Mouse (Mus musculus) bone marrow, adult 2 months (tissue): ENCODE results near the gene Ankrd44. TPM values are rescaled to one million over a fixed set of nuclear protein-coding genes. Genes with fewer than 3 reads are reported as not detected.

Experiments used
- H3K27ac ChIP-seq: fragments of 200-500 bp; 2 replicates; pipeline ENCODE4 v1.5.1; 2012; ENCODE audit warnings: low read depth, mild to moderate bottlenecking, control low read depth, inconsistent platforms, low read length; ENCODE audit not compliant: control insufficient read depth, poor library complexity, insufficient read depth
- H3K4me1 ChIP-seq: fragments of 200-500 bp; 2 replicates; pipeline ENCODE4 v1.6.1; 2011; ENCODE audit warnings: low read length; ENCODE audit not compliant: control insufficient read depth, insufficient read depth
- H3K4me3 ChIP-seq: fragments of 200-500 bp; replicated peaks from 2 replicates; pipeline ENCODE3; 2011; ENCODE audit warnings: mild to moderate bottlenecking, low read depth, low read length, control low read depth; ENCODE audit not compliant: control insufficient read depth
- CTCF ChIP-seq: fragments of 200-500 bp; IDR thresholded peaks from 2 replicates; pipeline ENCODE4 v1.5.1; 2011; ENCODE audit warnings: low read length, control low read depth; ENCODE audit not compliant: control insufficient read depth, insufficient read depth
- POLR2A ChIP-seq: fragments of 200-500 bp; IDR thresholded peaks from 2 replicates; pipeline ENCODE4 v1.6.1; 2011; ENCODE audit warnings: low read depth, mild to moderate bottlenecking, control low read depth, low read length, borderline replicate concordance; ENCODE audit not compliant: control insufficient read depth
- WGBS: fragments of 180-500 bp; shearing (Covaris S2); methylation state at CpG from one replicate; pipeline ENCODE4 v1.1.7; 2018; 5-methylcytosine and 5-hydroxymethylcytosine counted together
- polyA plus RNA-seq: library from polyadenylated mRNA; stranded (reverse); fragments of >200 nt; gene quantifications from 2 replicates; pipeline ENCODE4 v1.2.4, GENCODE M21; 2011; ENCODE audit warnings: low replicate concordance; ENCODE audit not compliant: missing spikeins, insufficient read depth, insufficient read length

Gene Ankrd44
- polyA plus RNA-seq, 1 experiment, result 47.3 TPM

- no peak overlapping the region for H3K4me3 ChIP-seq
- TF ChIP-seq POLR2A, result no peak
- TF ChIP-seq CTCF, result no peak
- no peaks in the 10 kb centered on the region for H3K4me1 ChIP-seq
- no peak overlapping the region for H3K27ac ChIP-seq
- 71% methylated on average over 17 of the region's 17 CpGs for WGBS
Measured at GRCm38 (mm10) chr1:54734917-54735664, 191.1 kb downstream of the Ankrd44 start.

DNA sequence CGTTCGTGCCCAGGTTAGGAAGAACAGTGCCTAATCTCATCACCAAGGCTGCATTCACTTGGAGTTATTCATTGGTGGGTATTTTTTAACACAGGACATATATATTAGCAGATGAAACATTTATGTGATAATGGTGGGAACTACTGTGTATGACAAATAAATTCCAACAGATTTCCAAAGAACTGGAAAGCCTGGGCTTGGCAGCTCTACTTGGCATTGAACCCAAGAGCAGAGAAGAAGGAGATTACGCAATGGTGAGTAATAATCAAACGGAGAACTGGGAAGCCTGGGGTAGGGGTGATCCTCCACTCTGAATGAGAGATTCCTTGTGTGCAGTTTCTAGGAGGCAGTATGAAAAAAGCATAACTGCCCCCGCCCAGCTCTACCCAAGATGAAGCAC, 196.9 kb downstream of the Ankrd44 start:
- WGBS, result 80% methylated on average over 5 of the region's 5 CpGs
- no peak overlapping the region for H3K4me3 ChIP-seq
- no peaks in the 10 kb centered on the region for H3K4me1 ChIP-seq
- no peak overlapping the region for H3K27ac ChIP-seq
- TF ChIP-seq POLR2A (no peak), CTCF (no peak)

GRCm38 (mm10) chr1:54726555-54726954, 199.6 kb downstream of the Ankrd44 start:
- Histone ChIP-seq H3K27ac (no peak overlapping the region), H3K4me1 (no peaks in the 10 kb centered on the region), H3K4me3 (no peak overlapping the region)
- TF ChIP-seq CTCF (no peak), POLR2A (no peak)
- 73% methylated on average over 2 of the region's 2 CpGs for WGBS

DNA sequence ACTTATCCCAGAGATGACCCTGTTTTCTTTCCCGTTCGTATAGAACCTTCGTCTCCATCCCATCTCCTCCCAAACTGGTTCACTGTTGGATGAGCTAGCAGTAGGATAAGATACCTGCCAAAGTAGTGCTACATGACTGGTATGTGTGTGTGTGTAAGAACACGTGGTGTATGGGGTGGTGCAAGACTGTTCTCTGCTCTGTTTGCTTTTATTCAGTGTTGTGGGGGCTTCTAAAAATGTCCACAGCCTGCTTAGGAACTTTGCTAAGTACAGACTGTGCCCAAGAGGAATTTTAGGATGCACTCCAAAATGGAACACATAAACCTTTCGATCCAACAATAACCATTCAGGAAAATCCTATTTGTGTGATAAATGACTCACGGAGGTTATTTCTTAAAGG, 209.3 kb downstream of the Ankrd44 start:
- H3K27ac ChIP-seq, result no peak overlapping the region
- H3K4me1 ChIP-seq, result no peaks in the 10 kb centered on the region
- TF ChIP-seq CTCF (no peak), POLR2A (no peak)
- no peak overlapping the region for H3K4me3 ChIP-seq
- WGBS, result 84% methylated on average over 6 of the region's 6 CpGs

DNA sequence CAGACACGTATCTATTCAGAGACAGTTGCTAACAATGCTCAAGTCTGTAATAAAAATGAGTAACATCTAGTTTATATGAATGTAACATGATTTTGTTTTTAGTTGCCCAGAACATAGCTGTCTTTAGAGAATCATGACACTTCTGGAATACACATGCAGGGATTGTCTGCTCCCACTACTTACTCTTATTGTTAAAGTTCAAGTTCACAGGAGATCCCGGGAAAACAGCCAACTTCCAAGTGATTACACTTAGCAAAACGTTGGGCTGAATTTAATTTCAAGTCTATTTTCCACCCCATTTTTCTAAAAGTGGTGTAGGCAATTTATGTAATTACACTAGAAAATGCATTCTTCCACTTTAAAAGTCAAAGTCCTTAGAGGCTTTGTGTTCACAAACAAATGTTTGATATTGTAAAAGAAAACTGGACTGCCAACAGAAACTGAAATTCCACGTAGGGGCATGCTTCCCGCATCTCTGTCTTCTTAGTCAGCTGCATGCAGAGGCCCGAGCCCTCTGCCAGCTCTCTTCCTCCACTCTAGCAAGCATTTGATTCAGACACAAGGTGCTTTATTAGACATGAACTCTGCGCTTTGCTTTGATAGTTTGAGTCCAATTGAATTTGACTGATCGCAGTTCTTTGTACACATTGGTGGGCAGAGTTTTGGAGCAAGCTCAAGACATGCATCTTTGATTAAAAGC, 211.0 kb downstream of the Ankrd44 start:
- H3K4me3 ChIP-seq, result no peak overlapping the region

GRCm38 (mm10) chr1:54713231-54714173, 212.7 kb downstream of the Ankrd44 start:
- TF ChIP-seq CTCF, result no peak
- TF ChIP-seq POLR2A, result no peak
- no peak overlapping the region for H3K27ac ChIP-seq
- no peaks in the 10 kb centered on the region for H3K4me1 ChIP-seq
- H3K4me3 ChIP-seq, result no peak overlapping the region
- 84% methylated on average over 11 of the region's 11 CpGs for WGBS

More for the DNA sequence above, 211.0 kb downstream of the Ankrd44 start:
- TF ChIP-seq POLR2A (no peak), CTCF (no peak)
- H3K4me1 ChIP-seq, result no peaks in the 10 kb centered on the region
- no peak overlapping the region for H3K27ac ChIP-seq
- 85% methylated on average over 8 of the region's 8 CpGs for WGBS

- 36% methylated on average over 3 of the region's 3 CpGs for WGBS
- Histone ChIP-seq H3K4me3 (no peak overlapping the region), H3K27ac (no peak overlapping the region), H3K4me1 (no peaks in the 10 kb centered on the region)
- TF ChIP-seq POLR2A (no peak), CTCF (no peak)
Measured at GRCm38 (mm10) chr1:54711568-54711967, 214.6 kb downstream of the Ankrd44 start.

- 22% methylated on average over 1 of the region's 1 CpGs for WGBS
Measured at GRCm38 (mm10) chr1:54710550-54710949, 215.6 kb downstream of the Ankrd44 start.

More at GRCm38 (mm10) chr1:54710550-54710949, 215.6 kb downstream of the Ankrd44 start:
- Histone ChIP-seq H3K4me3 (no peak overlapping the region), H3K4me1 (no peaks in the 10 kb centered on the region), H3K27ac (no peak overlapping the region)
- TF ChIP-seq POLR2A, result no peak
- TF ChIP-seq CTCF, result no peak
